Mouse (Mus musculus) C2C12 (cell line): Measurements from ENCODE around the gene Dpysl4. TPM values are rescaled to one million over a fixed set of nuclear protein-coding genes. Genes with fewer than 3 reads are reported as not detected.

Experiments
- H3K27me3 ChIP-seq: one replicate; pipeline ENCODE4 v1.6.1; 2011; ENCODE audit not compliant: control insufficient read depth, insufficient read depth, insufficient read length
- H3K36me3 ChIP-seq: one replicate; pipeline ENCODE4 v1.6.1; 2011; ENCODE audit not compliant: control insufficient read depth, insufficient read depth
- H3K4me3 ChIP-seq: one replicate; pipeline ENCODE4 v1.5.1; 2011; ENCODE audit warnings: mild to moderate bottlenecking, control low read depth; ENCODE audit not compliant: poor library complexity, insufficient read depth, severe bottlenecking
- H3K79me2 ChIP-seq: one replicate; pipeline ENCODE4 v1.6.1; 2011; ENCODE audit not compliant: control insufficient read depth, insufficient read depth
- H3K79me3 ChIP-seq: one replicate; pipeline ENCODE4 v1.6.1; 2011; ENCODE audit warnings: low read depth, control low read depth
- H3ac ChIP-seq: one replicate; pipeline ENCODE3; 2011; ENCODE audit warnings: low read depth; ENCODE audit not compliant: control insufficient read depth, insufficient read length
- CEBPB ChIP-seq: IDR thresholded peaks from one replicate; pipeline ENCODE4 v1.6.1; 2011; ENCODE audit warnings: low read depth, mild to moderate bottlenecking, control low read depth, moderate library complexity
- CTCF ChIP-seq: IDR thresholded peaks from one replicate; pipeline ENCODE4 v1.5.1; 2011; ENCODE audit not compliant: control insufficient read depth, insufficient read depth, insufficient read length
- FOSL1 ChIP-seq: IDR thresholded peaks from one replicate; pipeline ENCODE4 v1.8.0; 2011; ENCODE audit warnings: mild to moderate bottlenecking, low read length; ENCODE audit not compliant: poor library complexity, insufficient read depth, severe bottlenecking
- MAX ChIP-seq: IDR thresholded peaks from one replicate; pipeline ENCODE4 v1.6.1; 2011; ENCODE audit warnings: mild to moderate bottlenecking, control low read depth
- MYOD1 ChIP-seq: IDR thresholded peaks from one replicate; pipeline ENCODE4 v1.6.1; 2011; ENCODE audit warnings: low read depth; ENCODE audit not compliant: control insufficient read depth, insufficient read length
- MYOG ChIP-seq: IDR thresholded peaks from one replicate; pipeline ENCODE4 v1.6.1; 2011; ENCODE audit not compliant: control insufficient read depth, insufficient read length; ENCODE audit errors: extremely low read depth
- USF1 ChIP-seq: IDR thresholded peaks from one replicate; pipeline ENCODE4 v1.6.1; 2011; ENCODE audit warnings: low read depth, mild to moderate bottlenecking, control low read depth, moderate library complexity
- polyA plus RNA-seq: library from polyadenylated mRNA; unstranded; fragments of >200 nt; fragmentation: generic; extraction: Trizol; gene quantifications from one replicate; pipeline ENCODE4 v1.2.1, GENCODE M21; 2012; ENCODE audit warnings: missing spikeins

Gene Dpysl4
- polyA plus RNA-seq, 1 experiment, result not detected

GRCm38 (mm10) chr7:139107908-139108650 lies 22.3 kb downstream of the Dpysl4 start:
- Histone ChIP-seq H3ac (no peak overlapping the region), H3K27me3 (peaks cover 13% of the 10 kb centered on the region), H3K36me3 (no peaks in the 10 kb centered on the region), H3K4me3 (no peak overlapping the region), H3K79me3 (no peaks in the 10 kb centered on the region), H3K79me2 (no peaks in the 10 kb centered on the region)
- TF ChIP-seq FOSL1 (no peak), MAX (no peak), CTCF (no peak), USF1 (no peak), MYOD1 (no peak), CEBPB (no peak)

- no peaks in the 10 kb centered on the region for H3K36me3 ChIP-seq
- no peaks in the 10 kb centered on the region for H3K79me3 ChIP-seq
- no peak overlapping the region for H3ac ChIP-seq
- no peaks in the 10 kb centered on the region for H3K79me2 ChIP-seq
- TF ChIP-seq MAX (no peak), CTCF (peak; percentile 91)
- H3K27me3 ChIP-seq, result peaks cover 4% of the 10 kb centered on the region
- H3K4me3 ChIP-seq, result no peak overlapping the region
These were observed 33.5 kb downstream of the Dpysl4 start for GRCm38 (mm10) chr7:139119152-139119774.

DNA sequence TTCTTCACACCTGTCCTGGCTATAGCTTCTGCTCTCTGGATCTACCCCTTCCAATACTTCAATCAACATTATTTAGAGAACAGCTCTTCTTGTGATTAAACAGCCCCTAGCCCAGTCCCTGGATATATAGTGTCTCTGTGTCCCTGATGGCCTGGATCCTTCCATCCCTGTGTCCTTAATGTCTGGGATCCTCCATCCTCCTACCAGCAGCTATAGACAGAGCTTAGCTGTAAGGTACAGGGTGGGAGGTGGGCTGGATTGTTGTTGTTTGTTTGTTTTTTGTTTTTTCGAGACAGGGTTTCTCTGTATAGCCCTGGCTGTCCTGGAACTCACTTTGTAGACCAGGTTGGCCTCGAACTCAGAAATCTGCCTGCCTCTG lies 34.0 kb downstream of the Dpysl4 start:
- H3K27me3 ChIP-seq, result peaks cover 4% of the 10 kb centered on the region
- TF ChIP-seq FOSL1, result no peak
- no peak for TF ChIP-seq CTCF
- TF ChIP-seq MYOD1, result no peak
- TF ChIP-seq CEBPB, result no peak
- no peak for TF ChIP-seq MYOG
- TF ChIP-seq USF1, result no peak
- no peak for TF ChIP-seq MAX
- H3K36me3 ChIP-seq, result no peaks in the 10 kb centered on the region
- no peaks in the 10 kb centered on the region for H3K79me3 ChIP-seq
- H3K4me3 ChIP-seq, result no peak overlapping the region
- H3K79me2 ChIP-seq, result no peaks in the 10 kb centered on the region
- H3ac ChIP-seq, result no peak overlapping the region

- no peak for TF ChIP-seq MYOD1
- TF ChIP-seq USF1, result no peak
- no peak for TF ChIP-seq MYOG
- no peak for TF ChIP-seq CTCF
- no peak for TF ChIP-seq MAX
- no peak for TF ChIP-seq CEBPB
- TF ChIP-seq FOSL1, result no peak
- no peaks in the 10 kb centered on the region for H3K79me3 ChIP-seq
- no peak overlapping the region for H3K4me3 ChIP-seq
- H3K36me3 ChIP-seq, result no peaks in the 10 kb centered on the region
- no peak overlapping the region for H3ac ChIP-seq
- no peaks in the 10 kb centered on the region for H3K79me2 ChIP-seq
- H3K27me3 ChIP-seq, result no peaks in the 10 kb centered on the region
These were observed 40.1 kb downstream of the Dpysl4 start for GRCm38 (mm10) chr7:139125881-139126280.

DNA sequence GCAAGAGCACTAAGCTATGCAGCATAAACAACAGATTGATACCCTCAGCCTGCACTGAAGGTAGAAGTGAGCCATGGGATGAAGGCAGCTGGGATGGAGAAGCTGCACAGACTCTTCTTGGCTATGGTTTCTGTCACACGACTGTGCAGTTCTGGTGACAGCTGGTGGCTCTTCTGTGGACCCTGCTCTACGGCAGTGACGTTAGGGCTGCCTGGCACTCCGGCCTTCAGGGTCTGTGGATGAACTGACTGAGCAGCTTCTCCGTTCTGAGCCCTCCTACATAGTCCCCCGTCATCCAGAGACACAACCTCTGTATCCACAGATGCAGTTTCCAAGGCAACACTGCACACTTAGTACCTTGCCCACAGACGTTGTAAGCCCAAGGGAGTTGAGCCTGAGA lies 40.7 kb downstream of the Dpysl4 start:
- H3K79me3 ChIP-seq, result no peaks in the 10 kb centered on the region
- H3K4me3 ChIP-seq, result no peak overlapping the region
- H3K27me3 ChIP-seq, result no peaks in the 10 kb centered on the region
- no peak for TF ChIP-seq CTCF
- no peak for TF ChIP-seq CEBPB
- TF ChIP-seq MAX, result no peak
- no peak for TF ChIP-seq MYOD1
- no peak for TF ChIP-seq MYOG
- no peak for TF ChIP-seq USF1
- no peak for TF ChIP-seq FOSL1
- no peaks in the 10 kb centered on the region for H3K79me2 ChIP-seq
- no peaks in the 10 kb centered on the region for H3K36me3 ChIP-seq
- H3ac ChIP-seq, result no peak overlapping the region

DNA sequence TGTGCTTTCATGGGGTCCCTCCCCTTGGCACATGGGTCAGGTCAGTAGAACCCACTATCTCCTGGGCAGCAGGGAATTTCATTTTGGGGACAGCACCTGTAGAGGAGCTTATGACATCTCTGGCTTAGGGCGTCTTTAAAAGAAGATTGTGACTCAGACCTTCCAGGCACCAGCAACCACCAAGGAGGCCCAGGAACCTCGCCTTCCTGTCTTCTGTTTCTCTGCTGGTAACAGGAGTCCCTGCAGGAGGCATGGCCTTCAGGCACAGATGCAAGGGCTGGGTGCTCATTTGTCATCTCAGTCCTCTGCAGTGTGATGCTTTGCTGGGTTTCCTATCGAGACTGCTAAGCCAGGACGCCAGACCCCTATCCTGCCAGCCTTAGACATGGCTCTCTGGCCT lies 43.2 kb downstream of the Dpysl4 start:
- H3K79me2 ChIP-seq, result no peaks in the 10 kb centered on the region
- H3ac ChIP-seq, result no peak overlapping the region
- H3K27me3 ChIP-seq, result no peaks in the 10 kb centered on the region
- no peaks in the 10 kb centered on the region for H3K36me3 ChIP-seq
- no peak overlapping the region for H3K4me3 ChIP-seq
- no peaks in the 10 kb centered on the region for H3K79me3 ChIP-seq
- no peak for TF ChIP-seq MYOG
- TF ChIP-seq CTCF, result no peak
- no peak for TF ChIP-seq CEBPB
- no peak for TF ChIP-seq MYOD1
- TF ChIP-seq MAX, result no peak
- TF ChIP-seq USF1, result no peak
- no peak for TF ChIP-seq FOSL1
